Mouse (Mus musculus): ENCODE data around the gene Fuz.

GRCm38 (mm10) chr7:44914396-44914795, 18.5 kb downstream of the Fuz start:
- no peak for TF ChIP-seq FOSL1 (IDR thresholded peaks at IDR 0.05; ENCODE audit: insufficient read depth, low read length, poor library complexity, severe bottlenecking)
- TF ChIP-seq CTCF (IDR thresholded peaks at IDR 0.05; ENCODE audit: control insufficient read depth, insufficient read depth, insufficient read length) = no peak
- no peak for TF ChIP-seq CEBPB (IDR thresholded peaks at IDR 0.05; ENCODE audit: low read depth)
- no peak for TF ChIP-seq USF1 (IDR thresholded peaks at IDR 0.05; ENCODE audit: low read depth)
- no peak for TF ChIP-seq MAX (IDR thresholded peaks at IDR 0.05)

All from C2C12 (cell line).